Mouse (Mus musculus) MN1 (cell line): Measurements from ENCODE around the gene Sstr4.

ENCODE experiments used
- DNase-seq: peaks from one replicate; pipeline ENCODE4 v3.0.0-alpha.2; 2016; ENCODE audit warnings: low spot score

Sstr4 gene

DNA sequence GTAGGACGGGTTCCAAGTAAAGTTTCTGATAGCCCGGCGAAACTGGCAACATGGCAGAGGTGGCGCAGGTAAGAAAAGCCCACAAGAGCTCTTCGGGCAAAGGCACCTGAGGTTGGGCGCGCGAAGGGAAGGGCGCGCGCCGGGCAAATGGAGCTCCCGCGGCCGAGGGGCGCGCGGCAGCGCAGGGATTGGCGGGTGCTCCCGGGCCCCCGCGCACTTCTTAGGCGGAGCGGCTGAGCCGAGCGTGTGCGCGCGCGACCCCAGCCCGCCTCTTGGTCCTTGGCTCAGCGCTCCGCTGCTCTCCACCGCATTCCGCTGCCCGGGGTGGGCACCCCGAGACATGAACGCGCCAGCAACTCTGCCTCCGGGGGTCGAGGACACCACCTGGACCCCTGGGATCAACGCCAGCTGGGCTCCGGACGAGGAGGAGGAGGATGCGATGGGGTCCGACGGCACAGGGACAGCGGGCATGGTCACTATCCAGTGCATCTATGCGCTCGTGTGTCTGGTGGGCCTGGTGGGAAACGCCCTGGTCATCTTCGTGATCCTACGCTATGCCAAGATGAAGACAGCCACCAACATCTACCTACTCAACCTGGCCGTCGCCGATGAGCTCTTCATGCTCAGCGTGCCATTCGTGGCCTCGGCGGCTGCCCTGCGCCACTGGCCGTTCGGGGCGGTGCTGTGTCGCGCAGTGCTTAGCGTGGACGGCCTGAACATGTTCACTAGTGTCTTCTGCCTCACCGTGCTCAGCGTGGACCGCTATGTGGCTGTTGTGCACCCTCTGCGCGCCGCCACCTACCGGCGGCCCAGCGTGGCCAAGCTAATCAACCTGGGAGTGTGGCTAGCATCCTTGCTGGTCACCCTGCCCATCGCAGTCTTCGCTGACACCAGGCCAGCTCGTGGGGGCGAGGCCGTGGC is at the start of gene Sstr4:
Gene Sstr4 (plus strand): TSS at position 214 of the 921 bp plus-strand sequence.
- DNase-seq: no peak

DNA sequence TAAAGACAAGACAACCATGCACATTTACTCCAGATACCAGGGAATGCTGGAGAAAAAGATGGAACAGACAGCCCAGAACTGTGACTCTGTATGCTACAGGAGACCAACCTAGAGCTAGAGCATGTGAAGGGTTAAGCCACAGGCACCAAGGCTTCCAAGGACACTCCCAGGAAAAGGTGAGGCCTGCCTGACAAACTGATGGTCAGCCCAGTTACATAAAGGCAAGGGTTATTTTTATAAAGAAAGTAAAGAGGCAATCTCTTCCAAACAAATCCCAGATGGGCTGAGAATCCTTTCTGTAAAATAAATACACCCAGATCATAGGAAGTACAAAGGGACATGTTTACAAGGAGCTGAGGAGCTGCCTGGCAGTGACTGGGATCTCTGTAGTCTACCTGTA is 49.8 kb upstream of the Sstr4 start:
- no peak for DNase-seq

DNA sequence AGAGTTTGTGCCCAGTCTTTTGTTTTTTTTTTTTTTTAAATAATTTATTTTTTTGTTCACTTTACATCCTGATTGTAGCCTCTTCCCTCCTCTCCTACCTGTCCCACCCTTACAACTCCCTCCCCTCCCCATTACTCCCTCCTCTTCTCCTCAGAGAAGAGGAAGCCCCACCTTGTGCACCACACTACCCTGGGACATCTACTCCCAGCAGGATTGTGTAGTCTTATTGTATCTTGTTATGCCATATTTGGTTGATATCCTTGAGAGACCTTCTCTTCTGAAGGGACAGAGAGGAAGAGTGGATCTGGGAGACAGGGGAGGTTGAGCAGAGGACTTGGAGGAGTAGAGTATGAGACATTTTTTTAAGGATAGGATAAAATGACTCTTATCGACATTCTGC is 48.2 kb upstream of the Sstr4 start:
- no peak for DNase-seq

DNA sequence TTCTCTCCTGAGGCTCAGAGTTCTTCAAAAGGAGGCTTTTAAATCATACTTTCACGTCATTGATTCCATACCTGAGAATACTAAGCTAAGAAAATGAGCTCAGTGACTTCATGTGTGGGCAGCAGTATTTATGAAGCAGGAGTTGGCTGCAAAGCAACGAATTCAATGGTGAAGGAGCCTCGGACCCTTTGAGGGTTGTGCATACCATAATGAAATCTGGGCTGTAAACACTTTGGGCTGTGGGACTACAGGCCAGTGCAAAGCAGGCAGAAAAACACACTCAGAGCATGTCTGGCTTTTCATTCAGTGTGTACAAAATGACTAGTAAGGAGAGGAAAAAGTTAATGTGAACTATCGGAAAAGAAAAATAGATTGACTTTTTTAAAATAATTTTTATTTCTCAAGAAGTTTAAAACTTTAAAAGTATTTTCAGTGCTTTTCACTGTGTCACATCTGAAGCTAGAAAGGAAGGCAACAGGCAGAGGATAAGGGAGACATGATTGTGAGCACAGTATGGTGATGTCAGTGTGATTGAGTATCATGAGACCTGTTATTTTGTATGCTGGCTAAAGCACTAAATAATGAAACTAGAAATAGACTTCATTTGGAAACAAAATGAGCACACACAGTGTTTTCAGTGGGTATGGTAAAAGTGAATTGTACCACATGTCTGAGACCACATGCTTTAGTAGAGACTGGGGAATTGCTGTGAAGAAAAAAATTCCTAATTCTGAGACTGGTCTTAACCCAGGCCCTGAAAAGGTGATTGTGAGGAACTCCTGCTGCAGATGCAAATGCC is 45.4 kb upstream of the Sstr4 start:
- no peak for DNase-seq

DNA sequence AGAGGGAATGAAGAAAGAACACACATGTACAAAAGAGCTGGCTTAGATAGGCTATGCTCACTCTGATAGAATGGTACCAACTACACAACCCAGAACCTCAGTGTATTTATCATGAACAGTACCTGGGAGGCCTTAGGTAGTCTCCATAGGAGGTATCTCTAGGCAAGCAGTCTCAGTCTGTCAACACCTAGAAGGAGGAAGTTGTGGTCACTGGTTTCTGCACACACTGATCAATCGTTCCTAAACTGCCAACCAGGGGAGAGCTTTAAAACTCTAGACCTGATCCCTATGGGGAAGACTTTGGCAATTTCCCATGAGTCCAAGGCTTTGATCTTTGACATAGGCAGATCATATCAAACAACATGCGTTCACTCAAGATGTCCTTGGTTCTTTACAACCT is 44.7 kb upstream of the Sstr4 start:
- DNase-seq: no peak

DNA sequence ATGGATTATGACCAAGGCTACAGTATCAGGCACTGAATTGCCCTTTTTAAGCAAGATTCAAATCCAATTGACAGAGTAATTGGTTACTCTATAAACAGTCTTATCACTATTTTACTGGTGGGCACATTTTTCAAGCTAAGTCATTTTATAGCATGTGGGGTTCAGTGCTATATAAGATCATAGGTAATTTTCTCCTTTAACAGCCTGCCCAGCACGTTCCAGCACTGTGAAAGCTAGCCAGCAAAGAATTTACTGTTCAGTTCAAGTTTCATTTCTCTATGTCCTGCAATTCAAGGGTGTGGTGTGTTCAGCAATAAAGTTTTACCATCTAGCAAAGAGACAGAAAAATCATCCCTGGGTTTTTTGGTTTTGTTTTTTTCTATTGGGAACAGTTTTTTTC is 42.5 kb upstream of the Sstr4 start:
- DNase-seq: no peak

DNA sequence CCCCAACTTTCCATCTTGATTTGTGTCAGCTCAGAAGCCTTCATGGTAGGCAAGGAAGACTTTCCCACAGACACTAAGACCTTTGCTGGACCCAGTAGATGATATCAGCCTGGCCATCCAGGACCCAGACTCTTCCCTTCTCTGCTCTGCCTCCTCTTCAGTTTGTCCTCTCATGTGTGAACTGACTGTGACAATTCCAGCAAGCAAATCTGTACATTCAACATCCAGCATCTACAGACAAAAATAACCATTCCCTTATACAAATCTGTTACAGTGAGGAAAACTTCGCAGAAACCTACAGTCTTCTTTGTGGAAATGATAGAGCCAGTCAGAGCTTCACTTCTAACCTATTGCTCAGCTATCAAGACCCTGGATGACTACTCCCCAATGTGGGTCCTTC is 38.0 kb upstream of the Sstr4 start:
- no peak for DNase-seq

DNA sequence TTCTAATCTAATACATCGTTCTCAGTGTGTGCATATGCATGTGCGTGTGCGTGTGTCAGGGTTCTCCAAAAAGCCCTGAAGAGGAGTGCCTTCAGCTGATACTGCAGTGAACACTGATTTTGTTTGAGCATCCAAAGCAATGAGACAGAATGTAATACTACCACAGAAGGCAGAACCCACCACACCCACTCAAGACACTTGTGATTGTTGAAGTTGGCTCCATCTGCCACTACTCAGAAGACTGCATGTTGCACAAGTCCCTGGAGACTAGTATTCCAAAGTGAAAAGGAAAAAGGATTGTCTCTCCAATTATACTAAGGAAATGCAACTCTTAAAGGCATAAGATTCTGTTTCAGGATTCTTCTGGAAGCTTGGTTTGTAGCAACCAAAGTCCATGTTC is 30.6 kb upstream of the Sstr4 start:
- no peak for DNase-seq

DNA sequence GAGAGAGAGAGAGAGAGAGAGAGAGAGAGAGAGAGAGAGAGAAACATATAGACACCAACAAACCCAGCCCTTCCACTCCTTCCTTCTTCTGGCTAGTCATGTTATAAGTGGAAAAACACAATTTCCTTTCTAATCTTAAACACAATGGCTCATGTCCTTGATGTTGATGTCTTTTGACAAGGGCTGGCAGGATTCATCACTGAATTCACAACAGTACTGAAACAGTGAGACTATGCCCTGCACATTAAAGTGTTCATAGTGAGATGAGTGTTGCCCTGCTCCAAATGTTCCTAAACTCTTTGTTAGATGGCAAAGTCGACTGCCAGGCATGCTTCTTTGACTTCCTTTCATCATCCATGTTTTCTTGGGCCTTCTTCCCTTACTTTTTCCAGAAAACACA is 29.9 kb upstream of the Sstr4 start:
- no peak for DNase-seq

DNA sequence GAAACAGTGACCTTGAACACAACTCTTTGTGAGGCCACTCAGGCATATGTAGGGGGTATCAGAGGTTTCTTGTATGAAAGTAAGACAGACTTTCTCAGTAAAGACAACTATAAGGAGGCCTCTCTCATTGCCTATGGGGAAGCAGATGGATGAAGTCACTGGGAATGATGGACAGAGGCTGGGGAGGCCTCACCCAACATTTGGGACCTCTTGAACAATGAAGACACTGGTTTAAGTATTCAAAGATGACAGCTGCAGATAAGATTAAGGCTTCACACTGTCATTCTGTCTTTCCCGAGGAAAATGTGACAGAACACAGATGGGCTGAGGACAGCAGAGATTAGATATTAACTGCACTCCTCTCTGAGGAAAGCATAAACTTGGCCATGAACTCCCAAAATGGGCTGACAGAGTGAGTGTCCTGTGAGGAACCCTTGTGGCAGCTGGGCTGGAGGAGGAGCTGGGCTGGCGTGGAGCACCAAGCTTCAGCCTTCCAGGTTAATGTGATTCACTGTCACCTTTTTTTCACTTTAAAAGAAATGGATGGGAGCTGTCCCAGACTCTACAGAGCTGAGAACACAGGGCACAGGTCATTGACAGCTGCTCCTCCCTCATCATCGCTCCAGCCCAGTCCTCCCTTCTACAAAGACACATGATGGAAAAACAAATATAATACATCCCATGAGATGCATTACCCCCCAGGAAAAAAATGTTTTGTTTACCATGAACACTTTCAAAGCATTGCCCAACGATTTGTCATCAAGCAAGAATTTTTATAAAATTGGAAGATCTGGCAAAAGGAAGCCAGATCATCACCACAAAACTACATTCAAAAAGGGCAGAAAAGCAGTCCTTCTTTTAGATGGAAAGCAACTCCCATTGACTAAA is 23.2 kb upstream of the Sstr4 start:
- no peak for DNase-seq

DNA sequence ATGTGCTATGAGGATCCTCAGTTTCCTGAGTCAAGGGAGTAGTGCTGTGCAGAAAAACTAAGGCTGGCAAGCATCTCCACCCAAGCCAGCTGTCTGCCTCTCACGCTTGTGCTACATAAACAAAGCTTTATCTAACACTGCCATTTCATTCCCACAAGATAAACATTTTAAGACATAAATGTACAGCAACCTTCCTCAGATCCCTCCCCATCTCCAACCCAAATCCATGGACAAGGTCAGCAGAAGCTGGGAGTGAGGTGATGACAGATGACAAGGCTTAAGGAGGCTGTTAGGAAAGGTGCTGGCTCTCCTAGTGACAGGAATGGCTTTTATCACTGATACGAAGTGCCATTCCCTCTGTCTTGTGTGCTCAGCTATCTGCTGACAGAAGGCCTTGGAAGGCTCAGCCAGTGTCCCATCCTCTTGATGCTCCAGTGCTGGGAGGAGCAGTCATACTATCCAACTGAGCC is 21.5 kb upstream of the Sstr4 start:
- no peak for DNase-seq

DNA sequence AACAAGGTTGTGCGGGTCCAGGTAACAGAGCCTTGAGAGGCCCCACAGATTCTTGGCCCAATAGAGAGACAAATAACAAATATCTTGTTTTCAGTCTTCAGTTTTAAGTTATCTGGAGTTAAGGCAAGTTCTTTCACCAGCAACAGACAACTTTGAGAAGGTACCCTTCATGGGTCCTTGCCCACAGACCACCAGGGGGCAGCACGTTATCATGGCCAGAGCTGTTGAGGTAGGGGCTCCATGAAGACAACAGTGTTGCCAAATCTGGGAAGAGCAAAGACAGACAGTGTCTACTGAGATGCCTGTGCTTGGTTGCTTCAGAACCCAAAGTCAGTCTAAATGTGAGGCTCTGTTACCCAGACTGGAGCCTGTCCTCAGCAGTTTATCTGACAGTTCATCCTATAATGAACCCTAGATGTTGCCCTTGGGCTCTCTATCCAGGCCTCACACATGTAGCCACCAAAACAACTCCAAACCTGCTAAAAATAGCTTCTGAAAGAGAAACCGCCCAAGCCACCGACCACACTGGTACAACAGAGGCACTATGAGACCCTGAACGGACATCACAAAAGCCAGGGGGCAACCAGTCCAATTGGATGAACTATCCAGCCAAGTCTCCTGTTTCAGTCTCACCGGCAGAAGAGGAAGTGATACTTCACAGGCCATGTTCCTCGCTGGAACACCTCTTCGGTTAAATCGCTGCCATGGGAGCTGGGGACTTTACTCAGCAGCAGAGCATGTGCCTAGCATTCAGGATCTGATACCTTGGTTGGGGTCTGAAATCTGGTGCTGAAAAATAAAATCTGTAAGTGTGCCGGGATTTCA is 19.6 kb upstream of the Sstr4 start:
- DNase-seq: no peak

DNA sequence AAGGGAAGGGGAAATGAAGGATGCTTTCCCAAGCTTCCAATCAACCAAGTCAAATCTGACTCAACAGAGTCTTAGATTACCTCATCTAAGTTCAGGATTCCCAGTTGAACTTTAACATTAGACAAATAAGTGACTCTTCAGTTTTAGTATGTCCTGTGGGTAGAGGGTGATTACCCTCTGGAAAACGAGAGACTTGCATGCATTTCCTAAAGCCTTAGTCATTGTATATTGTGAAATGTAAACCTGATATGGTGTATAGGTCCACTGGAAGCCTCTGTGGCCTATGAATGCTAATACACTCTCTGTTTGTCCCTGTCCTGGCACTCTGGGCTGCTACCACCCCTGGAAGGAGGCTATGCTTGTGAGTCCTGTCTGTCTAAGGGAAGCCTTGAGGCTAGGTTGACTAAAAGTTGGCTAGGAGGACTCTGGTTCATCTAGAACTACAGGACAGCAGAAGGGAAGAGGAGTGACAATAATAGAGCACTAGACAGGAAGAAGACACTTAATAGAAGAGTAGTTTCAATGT is 16.3 kb upstream of the Sstr4 start:
- DNase-seq: no peak

DNA sequence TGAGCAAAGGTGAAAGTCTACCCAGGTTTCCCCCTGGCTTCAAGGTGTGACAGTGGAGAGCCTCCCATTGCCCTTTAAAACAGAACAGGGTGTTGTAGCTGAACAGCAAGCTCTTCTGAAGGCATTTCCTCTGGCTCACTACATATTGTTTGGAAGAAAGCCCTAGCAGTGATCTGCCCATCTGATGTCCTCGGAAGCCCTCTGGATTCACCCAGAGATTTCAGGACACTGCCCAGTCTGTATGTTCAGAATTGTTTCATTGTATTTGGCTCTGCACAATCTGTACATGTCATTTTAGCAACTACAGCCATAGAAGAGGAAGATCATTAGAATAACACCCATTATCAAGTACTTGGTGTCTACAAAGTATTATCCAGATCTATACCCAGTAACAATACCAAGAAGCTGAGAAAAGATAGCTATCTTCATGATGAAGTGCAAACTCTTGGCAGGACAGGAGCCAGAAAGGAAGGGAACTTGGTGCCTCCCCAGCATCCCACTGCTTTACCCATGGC is 15.2 kb upstream of the Sstr4 start:
- no peak for DNase-seq

DNA sequence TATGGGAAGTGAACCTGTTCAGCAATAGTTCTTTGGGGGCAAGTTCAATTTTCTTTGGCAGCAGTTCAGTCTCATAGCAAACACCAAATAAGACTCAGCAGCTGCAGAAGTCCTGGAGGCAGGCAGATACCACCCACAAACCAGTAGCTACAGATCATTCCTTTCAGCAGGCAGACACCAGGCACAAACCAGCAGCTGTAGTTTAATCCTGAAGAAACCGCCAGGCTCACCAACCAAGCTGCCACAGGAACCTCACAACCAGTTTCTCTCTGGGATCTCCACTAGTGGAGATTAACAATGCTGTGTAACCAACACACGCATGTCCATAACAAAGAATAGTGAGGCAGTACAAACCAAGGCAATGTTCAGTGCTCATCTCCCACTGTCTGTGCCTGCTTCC is 14.1 kb upstream of the Sstr4 start:
- no peak for DNase-seq

DNA sequence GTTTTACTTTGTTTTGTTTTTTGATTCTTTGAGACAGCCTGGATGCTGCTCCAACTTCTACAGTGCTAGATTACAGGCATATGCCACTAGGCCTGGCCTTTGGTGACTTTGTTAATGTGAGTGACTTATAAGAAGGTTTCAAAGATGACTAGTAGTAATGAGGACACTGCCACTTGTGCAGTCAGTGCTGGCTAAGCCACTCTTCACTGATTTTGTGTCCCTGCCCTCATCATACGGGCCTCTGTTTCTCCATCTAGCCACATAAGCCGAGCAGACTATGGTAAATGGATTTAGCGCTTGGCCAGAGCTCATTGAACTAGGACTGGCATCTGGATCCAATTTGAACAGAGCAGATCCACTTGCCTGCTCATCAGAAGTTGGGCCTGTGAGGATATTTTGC is 8.7 kb upstream of the Sstr4 start:
- no peak for DNase-seq

DNA sequence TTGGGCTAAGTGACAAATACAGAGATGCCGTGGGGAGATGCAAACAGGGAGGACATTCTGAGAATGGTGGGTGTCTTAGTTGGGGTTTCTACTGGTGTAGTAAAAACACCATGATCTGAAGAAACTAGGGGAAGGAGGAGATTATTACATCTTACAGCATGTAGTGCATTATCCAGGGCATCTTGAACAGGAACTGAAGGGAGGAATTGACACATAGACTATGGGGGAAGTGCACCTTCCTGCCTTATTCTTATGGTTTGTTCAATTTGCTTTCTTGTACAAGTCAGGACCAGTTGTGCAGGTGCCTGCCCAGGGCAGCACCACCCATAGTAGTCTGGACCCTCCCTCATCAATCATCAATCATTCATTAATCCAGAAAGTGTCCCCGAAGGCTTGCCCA is 8.2 kb upstream of the Sstr4 start:
- no peak for DNase-seq

DNA sequence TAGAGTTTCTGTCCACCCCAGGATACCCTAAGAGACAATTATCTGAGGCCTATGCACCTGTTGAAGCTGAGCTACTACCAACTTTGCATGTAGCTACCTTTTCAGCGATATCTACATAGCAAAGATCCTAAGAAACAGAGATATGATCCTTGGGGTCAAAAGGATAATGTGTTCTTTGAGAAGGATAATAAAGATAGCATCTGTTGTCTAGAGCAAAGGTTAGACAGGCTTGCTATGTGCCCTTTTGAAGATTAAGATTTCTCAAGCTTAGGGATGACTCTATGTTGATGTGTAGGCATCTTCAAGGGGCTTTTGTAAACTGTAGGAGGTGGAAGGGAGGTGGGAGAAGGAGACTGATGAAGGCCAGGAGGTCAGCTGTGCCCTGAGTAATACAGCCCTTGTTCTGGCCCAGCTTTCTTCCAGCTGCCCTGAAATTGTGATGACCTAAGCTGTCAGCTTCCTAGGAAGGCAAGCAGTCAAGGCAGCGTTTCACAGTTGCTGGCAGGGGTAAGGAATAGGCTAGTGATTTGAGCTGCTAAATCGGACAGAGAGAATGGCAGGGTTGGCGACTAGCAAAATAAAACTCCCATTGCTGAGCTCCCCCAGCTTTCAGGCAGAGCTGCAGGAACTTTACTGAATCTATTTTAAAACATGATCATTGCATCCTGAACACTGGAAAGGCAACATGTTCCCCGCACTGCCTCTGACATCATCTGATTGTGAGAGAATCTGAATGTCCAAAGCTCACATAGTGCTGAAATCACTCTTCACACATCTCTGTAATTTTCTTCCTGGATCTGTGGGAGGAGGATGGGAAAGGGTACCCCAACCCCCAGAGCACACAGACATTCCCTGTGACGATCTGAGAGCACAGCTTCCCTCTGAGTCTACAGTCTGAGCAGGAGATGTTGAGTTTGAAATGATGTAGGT is 7.2 kb upstream of the Sstr4 start:
- no peak for DNase-seq

DNA sequence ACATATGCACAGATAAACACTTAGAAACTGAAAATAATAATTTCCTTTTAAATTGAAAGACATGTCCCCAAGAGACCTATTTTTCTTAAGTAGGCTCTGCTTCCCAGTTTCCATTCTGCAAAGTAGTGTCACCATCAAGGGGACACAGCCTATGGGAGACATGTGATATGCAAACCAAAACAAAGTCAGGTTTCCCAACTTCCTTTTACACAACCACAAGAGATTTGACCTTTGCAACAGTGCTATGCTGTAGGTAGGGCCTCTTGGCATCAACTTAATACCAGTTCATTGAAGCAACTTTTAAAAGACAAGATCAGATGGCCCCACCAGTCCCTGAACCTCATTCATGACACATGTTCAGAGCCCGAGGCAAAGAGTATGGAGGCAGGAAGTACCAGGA is 2.0 kb upstream of the Sstr4 start:
- DNase-seq: no peak

DNA sequence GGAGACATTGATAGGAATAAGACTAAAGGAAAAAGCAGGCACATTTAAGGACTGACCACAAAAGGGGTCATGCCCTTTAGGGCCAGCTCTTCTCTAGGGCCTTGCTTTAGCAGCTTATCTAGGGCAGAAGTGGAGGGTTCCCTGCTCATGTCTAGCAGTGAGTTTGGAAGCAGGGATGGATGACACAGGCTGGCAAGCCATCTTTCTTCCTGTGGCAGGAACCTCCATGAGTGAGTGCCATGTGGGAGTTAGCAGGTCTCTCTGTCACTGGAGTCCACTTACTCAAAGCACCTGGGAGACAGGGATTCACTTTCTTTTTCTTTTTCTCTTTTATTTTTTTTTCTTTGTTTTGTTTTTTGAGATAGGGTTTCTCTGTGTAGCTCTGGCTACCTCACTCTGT is 1.3 kb upstream of the Sstr4 start:
- DNase-seq: no peak
